Mouse (Mus musculus) effector memory CD4-positive, alpha-beta T cell, adult 7 months (primary cell): ENCODE measurements around the gene Def8. TPM values are rescaled to one million over a fixed set of nuclear protein-coding genes. Genes with fewer than 3 reads are reported as not detected.

Source experiments
- polyA plus RNA-seq: library from polyadenylated mRNA; unstranded; fragments of 100-300 nt; shearing (Covaris generic); gene quantifications from one replicate; pipeline ENCODE4 v1.2.1, GENCODE M21; 2017

The Def8 gene
- polyA plus RNA-seq, result 8.2 TPM

GRCm38 (mm10) chr8:123423441-123423840 is at the start of gene Def8:
Gene Def8 (plus strand): TSS chr8:123423527.

GRCm38 (mm10) chr8:123406786-123407185 is 16.5 kb upstream of the Def8 start, which contains the start of gene Mc1r:
Gene Mc1r (plus strand): TSS chr8:123407107.

DNA sequence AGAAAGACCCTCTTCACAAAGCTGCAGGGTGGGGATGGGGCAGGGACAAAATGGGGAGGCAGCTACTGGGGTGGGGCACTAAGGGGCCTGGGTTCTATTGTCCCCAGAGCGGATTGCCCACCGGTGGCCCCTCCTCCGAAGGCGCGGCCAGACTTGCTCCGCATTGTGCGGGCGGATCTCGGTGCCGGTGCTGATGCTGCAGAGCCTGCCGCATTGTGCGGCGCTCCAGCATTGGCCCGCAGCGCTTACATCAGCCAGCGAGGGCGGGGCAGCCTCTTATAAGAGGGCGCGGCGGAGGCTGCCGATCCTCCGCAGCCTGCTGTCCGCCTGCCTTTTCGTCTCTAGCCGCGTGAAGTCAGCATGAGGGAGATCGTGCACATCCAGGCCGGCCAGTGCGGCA is 12.1 kb upstream of the Def8 start, which contains the start of gene Tubb3:
Tubb3 (plus strand) TSS at position 179 of the 400 bp plus-strand sequence.

GRCm38 (mm10) chr8:123477737-123478258 is 54.5 kb downstream of the Def8 start, which contains the start of gene Afg3l1:
Gene Afg3l1 (plus strand): TSS chr8:123477903.

Other genes starting within 250 kb of the Def8 start
- gene Dpep1, start 237.3 kb upstream of the Def8 start, polyA plus RNA-seq, result not detected
- 162 TPM for gene Chmp1a, start 210.8 kb upstream of the Def8 start, polyA plus RNA-seq
- gene Spata33, start 210.7 kb upstream of the Def8 start, polyA plus RNA-seq, result not detected
- 16.1 TPM for gene Cdk10, start 198.7 kb upstream of the Def8 start, polyA plus RNA-seq
- gene Spata2l, start 187.3 kb upstream of the Def8 start, polyA plus RNA-seq, result 7.9 TPM
- gene Zfp276, start 169.3 kb upstream of the Def8 start, polyA plus RNA-seq, result 36.7 TPM
- gene Vps9d1, start 169.2 kb upstream of the Def8 start, polyA plus RNA-seq, result 16.2 TPM
- 5.4 TPM for gene Fanca, start 105.0 kb upstream of the Def8 start, polyA plus RNA-seq
- gene Spire2, start 90.8 kb upstream of the Def8 start, polyA plus RNA-seq, result 0.54 TPM
- 348 TPM for gene Tcf25, start 49.8 kb upstream of the Def8 start, polyA plus RNA-seq
- gene Mc1r, start 16.4 kb upstream of the Def8 start, polyA plus RNA-seq, result 0.50 TPM
- gene Tubb3, start 12.1 kb upstream of the Def8 start, polyA plus RNA-seq, result not detected
- gene Afg3l1, start 54.4 kb downstream of the Def8 start, polyA plus RNA-seq, result 72.8 TPM
- not detected for gene Dbndd1, start 91.9 kb downstream of the Def8 start, polyA plus RNA-seq
- 2.3 TPM for gene Gas8, start 95.3 kb downstream of the Def8 start, polyA plus RNA-seq
- gene Rhou, start 230.4 kb downstream of the Def8 start, polyA plus RNA-seq, result 0.84 TPM